Mouse (Mus musculus): ENCODE data around the gene Ablim1. TPM values are rescaled to one million over a fixed set of nuclear protein-coding genes. Genes with fewer than 3 reads are reported as not detected.

Gene Ablim1
- total and polyA plus RNA-seq, 2 experiments from 2014 or later: 44.7 to 71.7 TPM

- no peak overlapping the region for H3K9ac ChIP-seq (replicated peaks; ENCODE audit: low read length)
- WGBS: 83% methylated on average over 7 of the region's 7 CpGs
- H3K9me3 ChIP-seq (ENCODE audit: low read length): no peaks in the 10 kb centered on the region
- ATAC-seq (no peak), DNase-seq (ENCODE audit: low spot score) (no peak)
- H3K36me3 ChIP-seq (ENCODE audit: insufficient read depth, low read length): no peaks in the 10 kb centered on the region
- no peak overlapping the region for H3K4me2 ChIP-seq (ENCODE audit: low read depth, low read length)
- TF ChIP-seq CTCF (IDR thresholded peaks at IDR 0.05; ENCODE audit: low read depth): no peak
- no peaks in the 10 kb centered on the region for H3K27me3 ChIP-seq (ENCODE audit: insufficient read depth, low read length)
- no peak overlapping the region for H3K27ac ChIP-seq
- H3K4me1 ChIP-seq (ENCODE audit: insufficient read depth, low read length): peaks cover 3% of the 10 kb centered on the region
- no peak overlapping the region for H3K4me3 ChIP-seq (ENCODE audit: low read length)
Measured at GRCm38 (mm10) chr19:57101986-57102385, 212.7 kb downstream of the Ablim1 start.

- Histone ChIP-seq H3K27me3 (ENCODE audit: insufficient read depth, low read length) (no peaks in the 10 kb centered on the region), H3K4me2 (ENCODE audit: low read depth, low read length) (no peak overlapping the region), H3K27ac (no peak overlapping the region), H3K9ac (replicated peaks; ENCODE audit: low read length) (no peak overlapping the region), H3K4me3 (ENCODE audit: low read length) (no peak overlapping the region), H3K4me1 (ENCODE audit: insufficient read depth, low read length) (no peaks in the 10 kb centered on the region; the same call in 1 of the 2 replicates), H3K36me3 (ENCODE audit: insufficient read depth, low read length) (no peaks in the 10 kb centered on the region), H3K9me3 (ENCODE audit: low read length) (no peaks in the 10 kb centered on the region)
- no peak for TF ChIP-seq CTCF (IDR thresholded peaks at IDR 0.05; ENCODE audit: low read depth)
- 92% methylated on average over 11 of the region's 11 CpGs for WGBS
- ATAC-seq (no peak), DNase-seq (ENCODE audit: low spot score) (no peak)
Measured at GRCm38 (mm10) chr19:57100753-57101446, 213.8 kb downstream of the Ablim1 start.

GRCm38 (mm10) chr19:57099986-57100385 is 214.7 kb downstream of the Ablim1 start:
- TF ChIP-seq CTCF (IDR thresholded peaks at IDR 0.05; ENCODE audit: low read depth): no peak
- no peak for DNase-seq (ENCODE audit: low spot score)
- H3K4me1 ChIP-seq (ENCODE audit: insufficient read depth, low read length): no peaks in the 10 kb centered on the region; the same call in 1 of the 2 replicates
- H3K27ac ChIP-seq: no peak overlapping the region
- H3K4me3 ChIP-seq (ENCODE audit: low read length): no peak overlapping the region
- H3K27me3 ChIP-seq (ENCODE audit: insufficient read depth, low read length): no peaks in the 10 kb centered on the region
- 92% methylated on average over 9 of the region's 9 CpGs for WGBS
- no peak overlapping the region for H3K4me2 ChIP-seq (ENCODE audit: low read depth, low read length)
- no peaks in the 10 kb centered on the region for H3K36me3 ChIP-seq (ENCODE audit: insufficient read depth, low read length)
- no peak overlapping the region for H3K9ac ChIP-seq (replicated peaks; ENCODE audit: low read length)
- no peaks in the 10 kb centered on the region for H3K9me3 ChIP-seq (ENCODE audit: low read length)
- ATAC-seq: no peak

GRCm38 (mm10) chr19:57099094-57099357 is 215.7 kb downstream of the Ablim1 start:
- H3K4me2 ChIP-seq (ENCODE audit: low read depth, low read length): no peak overlapping the region
- WGBS: 77% methylated on average over 4 of the region's 4 CpGs
- no peak for ATAC-seq

GRCm38 (mm10) chr19:57098241-57099093 is 216.3 kb downstream of the Ablim1 start:
- H3K27ac ChIP-seq: peak overlapping the region; percentile 51; the same call in 1 of the 2 replicates
- no peaks in the 10 kb centered on the region for H3K27me3 ChIP-seq (ENCODE audit: insufficient read depth, low read length)
- H3K4me2 ChIP-seq (ENCODE audit: low read depth, low read length): no peak overlapping the region
- no peak for ATAC-seq
- H3K9ac ChIP-seq (replicated peaks; ENCODE audit: low read length): no peak overlapping the region
- no peaks in the 10 kb centered on the region for H3K36me3 ChIP-seq (ENCODE audit: insufficient read depth, low read length)
- no peaks in the 10 kb centered on the region for H3K4me1 ChIP-seq (ENCODE audit: insufficient read depth, low read length)
- H3K9me3 ChIP-seq (ENCODE audit: low read length): no peaks in the 10 kb centered on the region
- H3K4me3 ChIP-seq (ENCODE audit: low read length): no peak overlapping the region
- 0 out of 2 replicates have a peak, but pooled peaks have one; percentile 12 for TF ChIP-seq CTCF (IDR thresholded peaks at IDR 0.05; ENCODE audit: low read depth)
- WGBS: 60% methylated on average over 14 of the region's 14 CpGs
- no peak for DNase-seq (ENCODE audit: low spot score)

More at GRCm38 (mm10) chr19:57099094-57099357, 215.7 kb downstream of the Ablim1 start:
- DNase-seq (ENCODE audit: low spot score): no peak
- Histone ChIP-seq H3K27ac (peak overlapping the region; percentile 51; the same call in 1 of the 2 replicates), H3K9me3 (ENCODE audit: low read length) (no peaks in the 10 kb centered on the region), H3K36me3 (ENCODE audit: insufficient read depth, low read length) (no peaks in the 10 kb centered on the region), H3K4me1 (ENCODE audit: insufficient read depth, low read length) (no peaks in the 10 kb centered on the region), H3K27me3 (ENCODE audit: insufficient read depth, low read length) (no peaks in the 10 kb centered on the region), H3K4me3 (ENCODE audit: low read length) (no peak overlapping the region), H3K9ac (replicated peaks; ENCODE audit: low read length) (no peak overlapping the region)
- TF ChIP-seq CTCF (IDR thresholded peaks at IDR 0.05; ENCODE audit: low read depth): no peak

- no peak for ATAC-seq
- Histone ChIP-seq H3K9me3 (ENCODE audit: low read length) (no peaks in the 10 kb centered on the region), H3K4me1 (ENCODE audit: insufficient read depth, low read length) (no peaks in the 10 kb centered on the region), H3K27ac (no peak overlapping the region), H3K4me2 (ENCODE audit: low read depth, low read length) (no peak overlapping the region), H3K27me3 (ENCODE audit: insufficient read depth, low read length) (no peaks in the 10 kb centered on the region), H3K9ac (replicated peaks; ENCODE audit: low read length) (no peak overlapping the region), H3K36me3 (ENCODE audit: insufficient read depth, low read length) (no peaks in the 10 kb centered on the region), H3K4me3 (ENCODE audit: low read length) (no peak overlapping the region)
- no peak for DNase-seq (ENCODE audit: low spot score)
- 88% methylated on average over 7 of the region's 7 CpGs for WGBS
- TF ChIP-seq CTCF (IDR thresholded peaks at IDR 0.05; ENCODE audit: low read depth): no peak
Measured at GRCm38 (mm10) chr19:57095340-57095739, 219.4 kb downstream of the Ablim1 start.

GRCm38 (mm10) chr19:57093698-57094004 is 221.1 kb downstream of the Ablim1 start:
- H3K9me3 ChIP-seq (ENCODE audit: low read length): no peaks in the 10 kb centered on the region
- H3K4me2 ChIP-seq (ENCODE audit: low read depth, low read length): no peak overlapping the region
- no peak for ATAC-seq
- WGBS: 74% methylated on average over 3 of the region's 3 CpGs
- H3K4me3 ChIP-seq (ENCODE audit: low read length): no peak overlapping the region
- no peaks in the 10 kb centered on the region for H3K36me3 ChIP-seq (ENCODE audit: insufficient read depth, low read length)
- H3K27ac ChIP-seq: no peak overlapping the region
- no peak for DNase-seq (ENCODE audit: low spot score)
- H3K27me3 ChIP-seq (ENCODE audit: insufficient read depth, low read length): no peaks in the 10 kb centered on the region
- no peak for TF ChIP-seq CTCF (IDR thresholded peaks at IDR 0.05; ENCODE audit: low read depth)
- no peaks in the 10 kb centered on the region for H3K4me1 ChIP-seq (ENCODE audit: insufficient read depth, low read length)
- no peak overlapping the region for H3K9ac ChIP-seq (replicated peaks; ENCODE audit: low read length)

All from hindbrain, postnatal 0 days (tissue).